Mouse (Mus musculus): ENCODE results near the gene Lancl2.

Gene Lancl2

GRCm38 (mm10) chr6:57767112-57767868 lies 65.0 kb downstream of the Lancl2 start:
- in situ Hi-C loops (cut with MboI, MseI): no loop called here

- in situ Hi-C loops (cut with MboI, MseI): no loop called here
These were observed 66.7 kb downstream of the Lancl2 start for GRCm38 (mm10) chr6:57768948-57769525.

GRCm38 (mm10) chr6:57770467-57771190 lies 68.3 kb downstream of the Lancl2 start:
- in situ Hi-C loops (cut with MboI, MseI): no loop called here

- in situ Hi-C loops (cut with MboI, MseI): no loop called here
These were observed 71.5 kb downstream of the Lancl2 start for GRCm38 (mm10) chr6:57773792-57774191.

GRCm38 (mm10) chr6:57780359-57780758 lies 78.0 kb downstream of the Lancl2 start:
- in situ Hi-C loops (cut with MboI, MseI): no loop called here

- in situ Hi-C loops (cut with MboI, MseI): no loop called here
These were observed 80.3 kb downstream of the Lancl2 start for GRCm38 (mm10) chr6:57782658-57783057.

GRCm38 (mm10) chr6:57784251-57784650 lies 81.9 kb downstream of the Lancl2 start:
- in situ Hi-C loops (cut with MboI, MseI): no loop called here

GRCm38 (mm10) chr6:57787376-57787775 lies 85.0 kb downstream of the Lancl2 start:
- in situ Hi-C loops (cut with MboI, MseI): no loop called here
